Mouse (Mus musculus): ENCODE results near the gene Mast3. TPM values are rescaled to one million over a fixed set of nuclear protein-coding genes. Genes with fewer than 3 reads are reported as not detected.

Mast3 gene
- polyA plus RNA-seq, 1 experiment from 2014 or later, result 5.7 TPM

DNA sequence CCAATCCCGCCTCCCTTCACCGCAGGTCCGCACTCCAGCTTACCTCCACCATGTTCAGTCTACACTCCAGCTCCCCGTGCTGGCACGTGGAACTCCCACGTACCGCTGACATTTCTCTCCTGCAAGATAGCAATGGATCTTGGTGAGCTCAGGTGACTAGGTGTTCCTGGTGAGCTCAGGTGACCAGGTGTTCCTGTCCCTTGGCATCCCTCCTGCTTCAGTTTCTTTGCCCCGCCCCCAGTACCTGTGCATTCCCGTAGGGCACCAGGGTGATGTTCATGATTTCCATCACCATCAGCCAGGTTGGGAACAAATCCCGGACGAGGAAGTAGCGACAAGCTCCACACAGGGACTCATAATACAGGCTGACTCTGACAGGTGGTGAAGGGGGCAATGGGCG is 40.2 kb downstream of the Mast3 start:
- H3K4me1 ChIP-seq (replicated peaks; ENCODE audit: control insufficient read depth, insufficient read depth), result 0 out of 2 replicates have a peak, but pooled peaks cover 3% of the 10 kb centered on the region
- no peaks in the 10 kb centered on the region for H3K27me3 ChIP-seq (ENCODE audit: control insufficient read depth, insufficient read depth, low read length)
- ATAC-seq (ENCODE audit: low FRiP score, low TSS enrichment), result no peak
- peak; percentile 67 for DNase-seq (ENCODE audit: low spot score)
- H3K36me3 ChIP-seq (ENCODE audit: control insufficient read depth, insufficient read depth, low read length), result peaks cover 14% of the 10 kb centered on the region
- no peaks in the 10 kb centered on the region for H3K9me3 ChIP-seq (ENCODE audit: control insufficient read depth, low read length)
- no peak overlapping the region for H3K4me3 ChIP-seq (ENCODE audit: low read depth, low read length)
- H3K4me2 ChIP-seq (replicated peaks; ENCODE audit: low read depth), result peak overlapping the region; percentile 87
- 73% methylated on average over 13 of the region's 13 CpGs for WGBS
- H3K27ac ChIP-seq (replicated peaks), result peak overlapping the region; percentile 82
- no peak overlapping the region for H3K9ac ChIP-seq (ENCODE audit: low read length)
- TF ChIP-seq CTCF (IDR thresholded peaks at IDR 0.05; ENCODE audit: low read depth) (no peak), EP300 (optimal IDR thresholded peaks at IDR 0.05) (no peak)

DNA sequence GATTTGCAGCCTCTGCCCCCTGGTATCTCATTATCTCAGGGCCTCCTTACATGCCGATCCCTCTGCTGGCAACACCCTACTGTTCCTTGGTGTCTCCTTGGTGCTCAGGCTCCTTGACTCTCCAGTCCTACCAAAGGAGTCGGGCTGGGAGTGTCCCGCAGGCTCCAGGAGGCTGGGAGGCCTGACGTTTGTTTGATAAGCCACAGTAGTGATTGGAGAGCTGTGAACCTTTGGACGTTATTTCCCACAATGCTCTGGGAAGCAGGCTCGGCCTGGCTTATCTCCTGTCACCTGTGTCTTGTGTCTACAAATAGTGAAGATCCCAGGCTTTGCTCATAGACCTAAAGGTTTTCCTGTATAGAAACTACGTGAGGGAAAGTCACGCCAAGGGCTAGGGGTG is 40.8 kb downstream of the Mast3 start:
- no peak overlapping the region for H3K4me3 ChIP-seq (ENCODE audit: low read depth, low read length)
- WGBS, result 60% methylated on average over 8 of the region's 8 CpGs
- peaks cover 13% of the 10 kb centered on the region for H3K36me3 ChIP-seq (ENCODE audit: control insufficient read depth, insufficient read depth, low read length)
- 0 out of 2 replicates have a peak, but pooled peaks cover 7% of the 10 kb centered on the region for H3K4me1 ChIP-seq (replicated peaks; ENCODE audit: control insufficient read depth, insufficient read depth)
- ATAC-seq (ENCODE audit: low FRiP score, low TSS enrichment) (peak; percentile 49), DNase-seq (ENCODE audit: low spot score) (peak; percentile 86)
- H3K4me2 ChIP-seq (replicated peaks; ENCODE audit: low read depth), result no peak overlapping the region
- H3K9me3 ChIP-seq (ENCODE audit: control insufficient read depth, low read length), result no peaks in the 10 kb centered on the region
- no peak overlapping the region for H3K9ac ChIP-seq (ENCODE audit: low read length)
- H3K27me3 ChIP-seq (ENCODE audit: control insufficient read depth, insufficient read depth, low read length), result no peaks in the 10 kb centered on the region
- TF ChIP-seq EP300 (optimal IDR thresholded peaks at IDR 0.05), result no peak
- TF ChIP-seq CTCF (IDR thresholded peaks at IDR 0.05; ENCODE audit: low read depth), result no peak
- H3K27ac ChIP-seq (replicated peaks), result peak overlapping the region; percentile 82

DNA sequence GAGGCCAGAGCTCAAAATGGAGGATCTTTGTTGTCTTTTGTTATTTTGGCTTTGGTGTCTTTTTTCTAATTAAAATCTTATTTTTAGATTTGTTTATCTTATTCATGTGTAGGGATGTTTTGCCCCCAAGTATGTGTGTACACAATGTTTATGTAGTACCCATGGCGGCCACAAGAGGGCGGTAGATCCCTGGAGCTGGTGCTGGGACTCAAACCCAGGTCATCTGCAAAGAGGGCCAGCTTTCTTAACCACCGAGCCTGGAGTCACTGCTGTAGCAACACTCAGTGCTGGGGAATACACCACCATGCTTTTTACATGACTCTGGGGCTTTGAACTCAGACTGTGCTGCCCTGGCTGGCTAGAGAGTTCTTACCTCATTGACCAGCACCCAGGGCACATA is 41.5 kb downstream of the Mast3 start:
- TF ChIP-seq CTCF (IDR thresholded peaks at IDR 0.05; ENCODE audit: low read depth), result peak; percentile 87
- TF ChIP-seq EP300 (optimal IDR thresholded peaks at IDR 0.05), result no peak
- DNase-seq (ENCODE audit: low spot score), result peak; percentile 64
- Histone ChIP-seq H3K27me3 (ENCODE audit: control insufficient read depth, insufficient read depth, low read length) (no peaks in the 10 kb centered on the region), H3K4me3 (ENCODE audit: low read depth, low read length) (no peak overlapping the region), H3K9me3 (ENCODE audit: control insufficient read depth, low read length) (no peaks in the 10 kb centered on the region), H3K36me3 (ENCODE audit: control insufficient read depth, insufficient read depth, low read length) (peaks cover 12% of the 10 kb centered on the region), H3K9ac (ENCODE audit: low read length) (no peak overlapping the region), H3K27ac (replicated peaks) (peak overlapping the region; percentile 81), H3K4me1 (replicated peaks; ENCODE audit: control insufficient read depth, insufficient read depth) (0 out of 2 replicates have a peak, but pooled peaks cover 7% of the 10 kb centered on the region), H3K4me2 (replicated peaks; ENCODE audit: low read depth) (no peak overlapping the region)
- no peak for ATAC-seq (ENCODE audit: low FRiP score, low TSS enrichment)
- WGBS, result 7% methylated on average over 3 of the region's 3 CpGs

DNA sequence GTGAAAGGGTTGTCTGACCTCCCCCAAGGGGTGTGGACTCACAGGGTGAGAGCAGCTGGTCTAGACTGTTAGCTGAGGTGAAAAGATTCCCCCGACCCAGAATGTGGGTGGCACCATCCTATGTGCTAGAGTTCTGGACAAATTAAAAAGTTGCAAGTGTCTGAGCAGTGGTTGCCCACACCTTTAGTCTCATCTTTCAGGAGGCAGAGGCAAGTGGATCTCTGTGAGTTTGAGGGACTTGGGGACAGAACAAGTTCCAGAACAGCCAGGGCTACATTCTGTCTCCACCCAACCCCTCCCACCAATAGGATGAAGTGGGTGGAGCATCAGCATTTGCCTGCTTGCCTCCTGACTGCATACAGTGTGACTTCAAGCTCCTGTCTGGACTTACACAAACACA is 42.7 kb downstream of the Mast3 start:
- 0 out of 2 replicates have a peak, but pooled peaks cover 7% of the 10 kb centered on the region for H3K4me1 ChIP-seq (replicated peaks; ENCODE audit: control insufficient read depth, insufficient read depth)
- peaks cover 9% of the 10 kb centered on the region for H3K36me3 ChIP-seq (ENCODE audit: control insufficient read depth, insufficient read depth, low read length)
- H3K27me3 ChIP-seq (ENCODE audit: control insufficient read depth, insufficient read depth, low read length), result no peaks in the 10 kb centered on the region
- TF ChIP-seq CTCF (IDR thresholded peaks at IDR 0.05; ENCODE audit: low read depth) (no peak), EP300 (optimal IDR thresholded peaks at IDR 0.05) (no peak)
- no peak overlapping the region for H3K4me3 ChIP-seq (ENCODE audit: low read depth, low read length)
- WGBS, result 50% methylated on average over 1 of the region's 1 CpGs
- H3K4me2 ChIP-seq (replicated peaks; ENCODE audit: low read depth), result no peak overlapping the region
- peak overlapping the region; percentile 24; the same call in 1 of the 2 replicates for H3K27ac ChIP-seq (replicated peaks)
- no peak overlapping the region for H3K9ac ChIP-seq (ENCODE audit: low read length)
- ATAC-seq (ENCODE audit: low FRiP score, low TSS enrichment) (no peak), DNase-seq (ENCODE audit: low spot score) (no peak)
- no peaks in the 10 kb centered on the region for H3K9me3 ChIP-seq (ENCODE audit: control insufficient read depth, low read length)

- WGBS, result under 1% methylated on average over 51 of the region's 55 CpGs
- Histone ChIP-seq H3K4me1 (replicated peaks; ENCODE audit: control insufficient read depth, insufficient read depth) (0 out of 2 replicates have a peak, but pooled peaks cover 5% of the 10 kb centered on the region), H3K4me3 (ENCODE audit: low read depth, low read length) (peak within 1 kb of the TSS; percentile 67), H3K9ac (ENCODE audit: low read length) (peak within 1 kb of the TSS; percentile 83), H3K36me3 (ENCODE audit: control insufficient read depth, insufficient read depth, low read length) (peaks cover 9% of the 10 kb centered on the region), H3K27me3 (ENCODE audit: control insufficient read depth, insufficient read depth, low read length) (no peaks in the 10 kb centered on the region), H3K27ac (replicated peaks) (peak within 1 kb of the TSS; percentile 87), H3K4me2 (replicated peaks; ENCODE audit: low read depth) (peak within 1 kb of the TSS; percentile 100), H3K9me3 (ENCODE audit: control insufficient read depth, low read length) (no peaks in the 10 kb centered on the region)
- TF ChIP-seq EP300 (optimal IDR thresholded peaks at IDR 0.05), result no peak
- TF ChIP-seq CTCF (IDR thresholded peaks at IDR 0.05; ENCODE audit: low read depth), result no peak
- ATAC-seq (ENCODE audit: low FRiP score, low TSS enrichment) (peak; percentile 91), DNase-seq (ENCODE audit: low spot score) (peak; percentile 97)
These were observed 44.0 kb downstream of the Mast3 start, which contains the start of gene Mpv17l2 for GRCm38 (mm10) chr8:70760775-70761406. Gene Mpv17l2 (minus strand): TSS chr8:70760946.

- ATAC-seq (ENCODE audit: low FRiP score, low TSS enrichment) (no peak), DNase-seq (ENCODE audit: low spot score) (no peak)
- Histone ChIP-seq H3K27me3 (ENCODE audit: control insufficient read depth, insufficient read depth, low read length) (no peaks in the 10 kb centered on the region), H3K4me3 (ENCODE audit: low read depth, low read length) (peak overlapping the region; percentile 67), H3K4me1 (replicated peaks; ENCODE audit: control insufficient read depth, insufficient read depth) (0 out of 2 replicates have a peak, but pooled peaks cover 5% of the 10 kb centered on the region), H3K9ac (ENCODE audit: low read length) (peak overlapping the region; percentile 83), H3K36me3 (ENCODE audit: control insufficient read depth, insufficient read depth, low read length) (peaks cover 9% of the 10 kb centered on the region), H3K27ac (replicated peaks) (peak overlapping the region; percentile 87), H3K4me2 (replicated peaks; ENCODE audit: low read depth) (peak overlapping the region; percentile 100), H3K9me3 (ENCODE audit: control insufficient read depth, low read length) (no peaks in the 10 kb centered on the region)
- TF ChIP-seq CTCF (IDR thresholded peaks at IDR 0.05; ENCODE audit: low read depth), result no peak
- TF ChIP-seq EP300 (optimal IDR thresholded peaks at IDR 0.05), result no peak
- under 1% methylated on average over 22 of the region's 22 CpGs for WGBS
These were observed 44.5 kb downstream of the Mast3 start for GRCm38 (mm10) chr8:70760350-70760749.
